Mouse (Mus musculus): ENCODE measurements around the gene Cipc. TPM values are rescaled to one million over a fixed set of nuclear protein-coding genes. Genes with fewer than 3 reads are reported as not detected.

Gene Cipc
- polyA plus RNA-seq, 1 experiment from 2014 or later, result 22.7 TPM

GRCm38 (mm10) chr12:86968468-86969219 is 21.8 kb downstream of the Cipc start:
- Histone ChIP-seq H3K4me2 (no peak overlapping the region), H3K27ac (no peak overlapping the region), H3K36me3 (peaks cover 13% of the 10 kb centered on the region), H3K9ac (no peak overlapping the region), H3K4me1 (peaks cover 8% of the 10 kb centered on the region), H3K9me3 (replicated peaks) (no peaks in the 10 kb centered on the region), H3K4me3 (replicated peaks) (no peak overlapping the region), H3K27me3 (no peaks in the 10 kb centered on the region)
- no peak for ATAC-seq (replicated peaks; ENCODE audit: low FRiP score)
- 62% methylated on average over 13 of the region's 13 CpGs for WGBS

- H3K36me3 ChIP-seq, result peaks cover 9% of the 10 kb centered on the region
- no peak for ATAC-seq (replicated peaks; ENCODE audit: low FRiP score)
- no peaks in the 10 kb centered on the region for H3K27me3 ChIP-seq
- H3K4me1 ChIP-seq, result peaks cover 14% of the 10 kb centered on the region
- no peak overlapping the region for H3K27ac ChIP-seq
- no peaks in the 10 kb centered on the region for H3K9me3 ChIP-seq (replicated peaks)
- no peak overlapping the region for H3K4me2 ChIP-seq
- H3K9ac ChIP-seq, result no peak overlapping the region
- no peak overlapping the region for H3K4me3 ChIP-seq (replicated peaks)
- 69% methylated on average over 3 of the region's 3 CpGs for WGBS
Observed at GRCm38 (mm10) chr12:86969220-86969601, 22.4 kb downstream of the Cipc start.

GRCm38 (mm10) chr12:86971089-86971488 is 24.2 kb downstream of the Cipc start:
- 89% methylated on average over 7 of the region's 7 CpGs for WGBS
- no peak for ATAC-seq (replicated peaks; ENCODE audit: low FRiP score)
- peaks cover 25% of the 10 kb centered on the region for H3K4me1 ChIP-seq

GRCm38 (mm10) chr12:86973216-86973615 is 26.4 kb downstream of the Cipc start:
- Histone ChIP-seq H3K27ac (no peak overlapping the region), H3K4me2 (no peak overlapping the region), H3K9me3 (replicated peaks) (no peaks in the 10 kb centered on the region), H3K36me3 (no peaks in the 10 kb centered on the region), H3K4me3 (replicated peaks) (no peak overlapping the region), H3K27me3 (peaks cover 8% of the 10 kb centered on the region; the same call in 1 of the 2 replicates), H3K4me1 (peaks cover 33% of the 10 kb centered on the region), H3K9ac (no peak overlapping the region)
- ATAC-seq (replicated peaks; ENCODE audit: low FRiP score), result no peak
- whole genome bisulfite sequencing, result 33% methylated on average over 7 of the region's 7 CpGs

More at GRCm38 (mm10) chr12:86971089-86971488, 24.2 kb downstream of the Cipc start:
- no peak overlapping the region for H3K9ac ChIP-seq
- H3K4me2 ChIP-seq, result no peak overlapping the region
- H3K36me3 ChIP-seq, result no peaks in the 10 kb centered on the region
- H3K4me3 ChIP-seq (replicated peaks), result no peak overlapping the region
- no peaks in the 10 kb centered on the region for H3K9me3 ChIP-seq (replicated peaks)
- peaks cover 4% of the 10 kb centered on the region; the same call in 1 of the 2 replicates for H3K27me3 ChIP-seq
- H3K27ac ChIP-seq, result no peak overlapping the region

- Histone ChIP-seq H3K4me1 (peaks cover 34% of the 10 kb centered on the region), H3K9ac (no peak overlapping the region), H3K36me3 (no peaks in the 10 kb centered on the region), H3K4me2 (no peak overlapping the region), H3K4me3 (replicated peaks) (no peak overlapping the region), H3K27ac (no peak overlapping the region), H3K27me3 (peaks cover 12% of the 10 kb centered on the region), H3K9me3 (replicated peaks) (no peaks in the 10 kb centered on the region)
- ATAC-seq (replicated peaks; ENCODE audit: low FRiP score), result no peak
- WGBS, result 44% methylated on average over 8 of the region's 8 CpGs
Observed at GRCm38 (mm10) chr12:86973706-86974105, 26.9 kb downstream of the Cipc start.

GRCm38 (mm10) chr12:86974387-86975288 is 27.8 kb downstream of the Cipc start:
- Histone ChIP-seq H3K9me3 (replicated peaks) (no peaks in the 10 kb centered on the region), H3K9ac (peak overlapping the region; percentile 37; the same call in 1 of the 2 replicates), H3K4me1 (peaks cover 34% of the 10 kb centered on the region), H3K4me3 (replicated peaks) (peak overlapping the region; percentile 35), H3K27me3 (peaks cover 18% of the 10 kb centered on the region), H3K4me2 (peak overlapping the region; percentile 71), H3K27ac (no peak overlapping the region), H3K36me3 (no peaks in the 10 kb centered on the region)
- WGBS, result 7% methylated on average over 40 of the region's 40 CpGs
- peak; percentile 74 for ATAC-seq (replicated peaks; ENCODE audit: low FRiP score)

- Histone ChIP-seq H3K4me2 (no peak overlapping the region), H3K4me1 (peaks cover 34% of the 10 kb centered on the region), H3K27ac (no peak overlapping the region), H3K36me3 (no peaks in the 10 kb centered on the region), H3K9me3 (replicated peaks) (no peaks in the 10 kb centered on the region), H3K27me3 (peaks cover 28% of the 10 kb centered on the region), H3K4me3 (replicated peaks) (no peak overlapping the region), H3K9ac (no peak overlapping the region)
- 68% methylated on average over 10 of the region's 10 CpGs for WGBS
- ATAC-seq (replicated peaks; ENCODE audit: low FRiP score), result no peak
Observed at GRCm38 (mm10) chr12:86975761-86976160, 28.9 kb downstream of the Cipc start.

- H3K27me3 ChIP-seq, result peaks cover 37% of the 10 kb centered on the region
- WGBS, result 63% methylated on average over 6 of the region's 6 CpGs
Observed at GRCm38 (mm10) chr12:86976511-86977168, 29.8 kb downstream of the Cipc start.

GRCm38 (mm10) chr12:86977833-86978232 is 31.0 kb downstream of the Cipc start:
- H3K9ac ChIP-seq, result no peak overlapping the region
- WGBS, result 19% methylated on average over 15 of the region's 15 CpGs
- peak overlapping the region; percentile 23; the same call in 1 of the 2 replicates for H3K4me2 ChIP-seq
- H3K27me3 ChIP-seq, result peaks cover 48% of the 10 kb centered on the region
- no peaks in the 10 kb centered on the region for H3K9me3 ChIP-seq (replicated peaks)
- no peak overlapping the region for H3K27ac ChIP-seq
- ATAC-seq (replicated peaks; ENCODE audit: low FRiP score), result peak; percentile 34
- H3K36me3 ChIP-seq, result no peaks in the 10 kb centered on the region
- H3K4me1 ChIP-seq, result peaks cover 34% of the 10 kb centered on the region
- no peak overlapping the region for H3K4me3 ChIP-seq (replicated peaks)

More at GRCm38 (mm10) chr12:86976511-86977168, 29.8 kb downstream of the Cipc start:
- Histone ChIP-seq H3K9me3 (replicated peaks) (no peaks in the 10 kb centered on the region), H3K27ac (no peak overlapping the region), H3K4me1 (peaks cover 34% of the 10 kb centered on the region), H3K36me3 (no peaks in the 10 kb centered on the region), H3K9ac (no peak overlapping the region), H3K4me2 (no peak overlapping the region), H3K4me3 (replicated peaks) (no peak overlapping the region)
- ATAC-seq (replicated peaks; ENCODE audit: low FRiP score), result no peak

- Histone ChIP-seq H3K27ac (no peak overlapping the region), H3K4me2 (no peak overlapping the region), H3K9me3 (replicated peaks) (no peaks in the 10 kb centered on the region), H3K4me3 (replicated peaks) (no peak overlapping the region), H3K36me3 (no peaks in the 10 kb centered on the region), H3K4me1 (peaks cover 9% of the 10 kb centered on the region), H3K9ac (no peak overlapping the region), H3K27me3 (peaks cover 75% of the 10 kb centered on the region)
- ATAC-seq (replicated peaks; ENCODE audit: low FRiP score), result no peak
- 28% methylated on average over 9 of the region's 9 CpGs for WGBS
Observed at GRCm38 (mm10) chr12:86981180-86981579, 34.3 kb downstream of the Cipc start.

GRCm38 (mm10) chr12:86983470-86984193 is 36.8 kb downstream of the Cipc start:
- no peaks in the 10 kb centered on the region for H3K36me3 ChIP-seq
- H3K4me1 ChIP-seq, result no peaks in the 10 kb centered on the region
- peaks cover 92% of the 10 kb centered on the region for H3K27me3 ChIP-seq
- no peaks in the 10 kb centered on the region for H3K9me3 ChIP-seq (replicated peaks)
- no peak overlapping the region for H3K27ac ChIP-seq
- ATAC-seq (replicated peaks; ENCODE audit: low FRiP score), result peak; percentile 69; the same call in 1 of the 2 replicates
- H3K9ac ChIP-seq, result no peak overlapping the region
- no peak overlapping the region for H3K4me2 ChIP-seq
- H3K4me3 ChIP-seq (replicated peaks), result no peak overlapping the region
- WGBS, result 1% methylated on average over 28 of the region's 28 CpGs
